ENCODE assay signal across 14 mouse cellular contexts in genomic region chr4:136096446-136097113, GRCm38 (mm10).
"Had no signal": no experiment of that assay in that cellular context is flagged by ENCODE, and none has a peak within 500 bp of the region (broad histone marks: within the 10 kb centered on the region; RNA-seq: fewer than 3 reads in every experiment).

No protein-coding gene starts in this region.

- H3K27ac ChIP-seq: kidney, embryonic 15.5 days; left cerebral cortex, adult 2 months; limb, embryonic 15.5 days; liver, embryonic 12.5 days; midbrain, embryonic 15.5 days; stomach, embryonic 15.5 days had no signal

- H3K4me3 ChIP-seq: kidney, embryonic 15.5 days; left cerebral cortex, adult 2 months; limb, embryonic 15.5 days; liver, embryonic 12.5 days; midbrain, embryonic 15.5 days; stomach, embryonic 15.5 days had no signal

- H3K9ac ChIP-seq: kidney, embryonic 15.5 days; limb, embryonic 15.5 days; liver, embryonic 12.5 days; lung, embryonic 14.5 days; midbrain, embryonic 15.5 days; stomach, embryonic 15.5 days had no signal

- ATAC-seq: intestine, embryonic 16.5 days; liver, embryonic 12.5 days; midbrain, embryonic 15.5 days had no signal

- H3K4me2 ChIP-seq: kidney, embryonic 15.5 days; limb, embryonic 15.5 days; liver, embryonic 12.5 days; lung, embryonic 14.5 days; midbrain, embryonic 11.5 days; midbrain, embryonic 15.5 days; stomach, embryonic 15.5 days had no signal

- H3K27me3 ChIP-seq: kidney, embryonic 15.5 days; limb, embryonic 15.5 days; midbrain, embryonic 15.5 days; stomach, embryonic 15.5 days had no signal

- H3K4me1 ChIP-seq: liver, embryonic 12.5 days; stomach, embryonic 15.5 days had no signal

- H3K9me3 ChIP-seq: limb, embryonic 15.5 days; liver, embryonic 12.5 days; midbrain, embryonic 15.5 days; stomach, embryonic 15.5 days had no signal

- DNase-seq: kidney, adult 2 months; kidney, postnatal 14 days; lung, postnatal 10 days; lung, postnatal 4 days; right cerebral cortex, postnatal 14 days had no signal

- H3K36me3 ChIP-seq: kidney, embryonic 15.5 days; limb, embryonic 15.5 days; liver, embryonic 12.5 days; midbrain, embryonic 15.5 days; stomach, embryonic 15.5 days had no signal
